Mouse (Mus musculus) bone marrow macrophage, adult 2 months (primary cell): ENCODE data around the gene Clcn2.

Source experiments
- CTCF ChIP-seq: IDR thresholded peaks from 2 replicates; pipeline ENCODE4 v1.5.1; 2012; ENCODE audit warnings: low read depth, mild to moderate bottlenecking, low read length, moderate library complexity
- POLR2A ChIP-seq: IDR thresholded peaks from 2 replicates; pipeline ENCODE4 v1.6.1; 2012; ENCODE audit warnings: mild to moderate bottlenecking, low read depth, low read length, borderline replicate concordance

GRCm38 (mm10) chr16:20716841-20717180, 735 bp downstream of the Clcn2 start:
- TF ChIP-seq POLR2A (no peak), CTCF (no peak)
